Mouse (Mus musculus) C2C12 (cell line): ENCODE measurements around the gene Fbxo39. TPM values are rescaled to one million over a fixed set of nuclear protein-coding genes. Genes with fewer than 3 reads are reported as not detected.
A peak's percentile ranks its signal among the peaks of the same experiment; 100 is the strongest.

Experiments
- H3K27me3 ChIP-seq: one replicate; pipeline ENCODE4 v1.6.1; 2011; ENCODE audit not compliant: control insufficient read depth, insufficient read depth, insufficient read length
- H3K36me3 ChIP-seq: one replicate; pipeline ENCODE4 v1.6.1; 2011; ENCODE audit not compliant: control insufficient read depth, insufficient read depth
- H3K4me3 ChIP-seq: one replicate; pipeline ENCODE4 v1.5.1; 2011; ENCODE audit warnings: mild to moderate bottlenecking, control low read depth; ENCODE audit not compliant: poor library complexity, insufficient read depth, severe bottlenecking
- H3K79me2 ChIP-seq: one replicate; pipeline ENCODE4 v1.6.1; 2011; ENCODE audit not compliant: control insufficient read depth, insufficient read depth
- H3K79me3 ChIP-seq: one replicate; pipeline ENCODE4 v1.6.1; 2011; ENCODE audit warnings: low read depth, control low read depth
- H3ac ChIP-seq: one replicate; pipeline ENCODE3; 2011; ENCODE audit warnings: low read depth; ENCODE audit not compliant: control insufficient read depth, insufficient read length
- CEBPB ChIP-seq: IDR thresholded peaks from one replicate; pipeline ENCODE4 v1.6.1; 2011; ENCODE audit warnings: low read depth, mild to moderate bottlenecking, control low read depth, moderate library complexity
- CTCF ChIP-seq: IDR thresholded peaks from one replicate; pipeline ENCODE4 v1.5.1; 2011; ENCODE audit not compliant: control insufficient read depth, insufficient read depth, insufficient read length
- FOSL1 ChIP-seq: IDR thresholded peaks from one replicate; pipeline ENCODE4 v1.8.0; 2011; ENCODE audit warnings: mild to moderate bottlenecking, low read length; ENCODE audit not compliant: poor library complexity, insufficient read depth, severe bottlenecking
- MAX ChIP-seq: IDR thresholded peaks from one replicate; pipeline ENCODE4 v1.6.1; 2011; ENCODE audit warnings: mild to moderate bottlenecking, control low read depth
- MYOD1 ChIP-seq: IDR thresholded peaks from one replicate; pipeline ENCODE4 v1.6.1; 2011; ENCODE audit warnings: low read depth; ENCODE audit not compliant: control insufficient read depth, insufficient read length
- MYOG ChIP-seq: IDR thresholded peaks from one replicate; pipeline ENCODE4 v1.6.1; 2011; ENCODE audit not compliant: control insufficient read depth, insufficient read length; ENCODE audit errors: extremely low read depth
- USF1 ChIP-seq: IDR thresholded peaks from one replicate; pipeline ENCODE4 v1.6.1; 2011; ENCODE audit warnings: low read depth, mild to moderate bottlenecking, control low read depth, moderate library complexity
- polyA plus RNA-seq: library from polyadenylated mRNA; unstranded; fragments of >200 nt; fragmentation: generic; extraction: Trizol; gene quantifications from one replicate; pipeline ENCODE4 v1.2.1, GENCODE M21; 2012; ENCODE audit warnings: missing spikeins

The Fbxo39 gene
- polyA plus RNA-seq, 1 experiment, result not detected

DNA sequence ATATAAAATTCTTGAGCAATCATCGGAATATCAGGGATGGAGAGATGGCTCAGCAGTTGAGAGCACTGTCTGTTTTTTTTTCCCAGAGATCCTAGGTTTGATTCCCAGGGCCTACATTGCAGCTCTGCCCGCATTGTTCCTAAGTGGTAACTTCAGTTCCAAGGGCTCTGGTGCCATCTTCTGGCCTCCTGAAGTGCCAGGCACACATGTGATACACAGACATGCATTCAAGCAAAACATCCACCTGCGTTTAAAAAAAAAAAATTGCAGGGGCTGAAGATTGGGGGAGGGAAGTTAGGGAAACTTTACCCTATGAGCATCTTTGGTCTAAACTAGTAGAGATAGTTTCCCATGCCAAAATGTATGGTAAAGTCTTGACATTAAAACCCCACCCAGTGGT, 10.2 kb downstream of the Fbxo39 start:
- Histone ChIP-seq H3K4me3 (no peak overlapping the region), H3K79me3 (no peaks in the 10 kb centered on the region), H3ac (no peak overlapping the region), H3K36me3 (no peaks in the 10 kb centered on the region), H3K79me2 (no peaks in the 10 kb centered on the region), H3K27me3 (no peaks in the 10 kb centered on the region)
- TF ChIP-seq CTCF (peak; percentile 24), MAX (no peak), CEBPB (no peak)

DNA sequence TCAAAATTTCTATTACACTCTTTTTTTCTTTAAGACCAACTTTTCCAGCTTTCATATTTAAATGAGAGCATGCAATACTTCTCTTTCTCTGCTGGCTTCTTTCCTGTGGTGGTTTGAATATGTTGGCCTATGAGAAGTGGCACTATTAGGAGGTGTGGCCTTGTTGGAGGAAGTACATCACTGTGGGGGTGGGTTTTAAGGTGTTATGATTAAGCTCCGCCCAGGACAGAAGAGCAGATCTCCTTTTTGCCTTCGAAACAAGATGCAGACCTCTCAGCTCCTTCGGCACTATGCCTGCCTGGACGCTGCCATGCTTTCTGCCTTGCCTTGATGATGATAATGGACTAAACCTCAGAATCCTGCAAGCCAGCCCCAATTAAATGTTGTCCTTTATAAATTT, 11.5 kb downstream of the Fbxo39 start:
- Histone ChIP-seq H3ac (no peak overlapping the region), H3K4me3 (no peak overlapping the region), H3K79me2 (no peaks in the 10 kb centered on the region), H3K79me3 (no peaks in the 10 kb centered on the region), H3K27me3 (no peaks in the 10 kb centered on the region), H3K36me3 (no peaks in the 10 kb centered on the region)
- no peak for TF ChIP-seq CEBPB
- TF ChIP-seq CTCF, result no peak
- TF ChIP-seq FOSL1, result no peak
- no peak for TF ChIP-seq MYOG
- TF ChIP-seq USF1, result no peak
- no peak for TF ChIP-seq MYOD1
- no peak for TF ChIP-seq MAX

- no peak overlapping the region for H3K4me3 ChIP-seq
- H3ac ChIP-seq, result no peak overlapping the region
- H3K79me3 ChIP-seq, result no peaks in the 10 kb centered on the region
- TF ChIP-seq MYOG, result no peak
- no peak for TF ChIP-seq MAX
- TF ChIP-seq CEBPB, result peak; percentile 11
- peak; percentile 37 for TF ChIP-seq MYOD1
- H3K36me3 ChIP-seq, result no peaks in the 10 kb centered on the region
- no peaks in the 10 kb centered on the region for H3K79me2 ChIP-seq
- no peaks in the 10 kb centered on the region for H3K27me3 ChIP-seq
These were observed 18.9 kb downstream of the Fbxo39 start for GRCm38 (mm10) chr11:72332951-72333667.

- no peaks in the 10 kb centered on the region for H3K79me3 ChIP-seq
- no peaks in the 10 kb centered on the region for H3K79me2 ChIP-seq
- no peaks in the 10 kb centered on the region for H3K27me3 ChIP-seq
- TF ChIP-seq MAX (no peak), MYOG (no peak), FOSL1 (no peak), USF1 (no peak)
- H3K36me3 ChIP-seq, result no peaks in the 10 kb centered on the region
- H3K4me3 ChIP-seq, result no peak overlapping the region
- H3ac ChIP-seq, result no peak overlapping the region
These were observed 20.4 kb downstream of the Fbxo39 start for GRCm38 (mm10) chr11:72334653-72335052.

- H3K27me3 ChIP-seq, result no peaks in the 10 kb centered on the region
- H3K79me2 ChIP-seq, result no peaks in the 10 kb centered on the region
- H3K36me3 ChIP-seq, result no peaks in the 10 kb centered on the region
- no peaks in the 10 kb centered on the region for H3K79me3 ChIP-seq
- TF ChIP-seq FOSL1 (no peak), MYOG (no peak), USF1 (no peak), MAX (no peak), CEBPB (no peak), CTCF (no peak), MYOD1 (no peak)
- H3ac ChIP-seq, result no peak overlapping the region
- H3K4me3 ChIP-seq, result no peak overlapping the region
These were observed 22.5 kb downstream of the Fbxo39 start for GRCm38 (mm10) chr11:72336726-72337125.

DNA sequence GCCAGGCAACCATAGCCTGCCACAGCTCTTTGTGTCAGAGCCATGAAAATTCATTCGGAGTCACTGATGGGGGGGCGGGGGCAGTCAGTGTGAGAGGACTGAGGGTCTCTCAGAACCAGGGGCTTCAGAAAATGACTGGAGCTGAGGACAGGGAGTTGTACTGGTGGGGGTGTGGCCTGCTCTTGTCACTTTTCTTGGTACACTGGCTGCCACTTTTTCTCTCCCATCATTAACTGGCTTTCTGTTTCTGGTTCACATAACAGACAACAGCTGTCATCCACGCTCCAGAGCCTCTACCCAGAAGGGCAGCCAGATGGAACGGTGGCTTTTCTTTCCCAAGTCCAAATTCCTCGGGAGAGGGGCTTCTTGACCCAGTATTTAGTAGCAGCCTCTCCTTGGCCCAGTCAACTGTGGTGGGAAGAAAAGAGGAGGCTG, 24.2 kb downstream of the Fbxo39 start:
- H3K79me3 ChIP-seq, result no peaks in the 10 kb centered on the region
- H3K36me3 ChIP-seq, result no peaks in the 10 kb centered on the region
- no peak for TF ChIP-seq MYOD1
- TF ChIP-seq MYOG, result no peak
- no peak for TF ChIP-seq CTCF
- TF ChIP-seq USF1, result no peak
- TF ChIP-seq FOSL1, result no peak
- no peak for TF ChIP-seq CEBPB
- no peak for TF ChIP-seq MAX

More for the DNA sequence above, 24.2 kb downstream of the Fbxo39 start:
- H3ac ChIP-seq, result no peak overlapping the region
- no peaks in the 10 kb centered on the region for H3K27me3 ChIP-seq
- no peaks in the 10 kb centered on the region for H3K79me2 ChIP-seq
- no peak overlapping the region for H3K4me3 ChIP-seq
